Mouse (Mus musculus): ENCODE measurements around the gene Cog4. TPM values are rescaled to one million over a fixed set of nuclear protein-coding genes. Genes with fewer than 3 reads are reported as not detected.

Cog4 gene
- total and polyA plus RNA-seq, 2 experiments from 2014 or later = 50.9 to 51.0 TPM

DNA sequence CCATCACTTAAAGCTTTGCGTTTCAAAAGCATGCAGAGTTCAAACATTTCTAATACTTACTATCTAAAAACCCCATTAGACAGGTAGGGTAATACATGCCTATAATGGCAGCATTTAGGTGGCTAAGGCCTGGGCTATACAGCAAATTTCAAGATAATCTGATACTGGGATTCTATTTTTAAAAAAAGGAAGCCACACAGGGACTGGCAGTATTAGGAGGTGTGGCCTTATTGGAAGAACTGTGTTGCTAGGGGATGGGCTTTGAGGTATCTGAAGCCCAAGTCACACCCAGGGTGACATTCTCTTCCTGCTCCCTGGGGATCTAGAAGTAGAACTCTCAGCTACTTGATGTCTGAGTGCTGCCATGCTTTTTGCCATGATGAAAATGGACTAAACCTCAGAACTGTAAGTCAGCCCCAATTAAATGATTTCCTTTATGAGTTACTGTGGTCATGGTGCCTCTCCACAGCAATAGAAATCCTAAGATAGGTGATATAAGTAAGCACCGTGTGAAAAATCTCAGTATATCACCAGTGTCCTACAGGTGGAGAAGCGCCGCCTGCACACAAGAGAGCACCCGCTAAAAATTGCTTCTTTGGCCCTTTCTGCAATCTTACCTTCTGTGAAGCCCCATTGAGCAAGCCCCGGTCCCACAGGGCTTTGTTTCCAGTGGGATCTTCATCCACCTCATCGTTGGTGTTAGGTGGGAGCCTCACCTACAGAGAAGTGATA lies 33.9 kb upstream of the Cog4 start:
- DNase-seq (ENCODE audit: low spot score) (no peak), ATAC-seq (ENCODE audit: low FRiP score) (no peak)
- Histone ChIP-seq H3K4me3 (ENCODE audit: low read depth, low read length) (no peak overlapping the region), H3K4me2 (ENCODE audit: low read depth, low read length, poor library complexity, severe bottlenecking) (no peak overlapping the region), H3K27ac (ENCODE audit: low read depth, low read length) (no peak overlapping the region), H3K27me3 (ENCODE audit: insufficient read depth, low read length) (no peaks in the 10 kb centered on the region), H3K36me3 (ENCODE audit: insufficient read depth, low read length) (peaks cover 80% of the 10 kb centered on the region), H3K9me3 (ENCODE audit: low read length) (no peaks in the 10 kb centered on the region), H3K9ac (replicated peaks; ENCODE audit: low read length, poor library complexity, severe bottlenecking) (no peak overlapping the region), H3K4me1 (ENCODE audit: insufficient read depth, low read length) (no peaks in the 10 kb centered on the region)
- no peak for TF ChIP-seq CTCF (IDR thresholded peaks at IDR 0.05)
- 97% methylated on average over 7 of the region's 7 CpGs for WGBS

DNA sequence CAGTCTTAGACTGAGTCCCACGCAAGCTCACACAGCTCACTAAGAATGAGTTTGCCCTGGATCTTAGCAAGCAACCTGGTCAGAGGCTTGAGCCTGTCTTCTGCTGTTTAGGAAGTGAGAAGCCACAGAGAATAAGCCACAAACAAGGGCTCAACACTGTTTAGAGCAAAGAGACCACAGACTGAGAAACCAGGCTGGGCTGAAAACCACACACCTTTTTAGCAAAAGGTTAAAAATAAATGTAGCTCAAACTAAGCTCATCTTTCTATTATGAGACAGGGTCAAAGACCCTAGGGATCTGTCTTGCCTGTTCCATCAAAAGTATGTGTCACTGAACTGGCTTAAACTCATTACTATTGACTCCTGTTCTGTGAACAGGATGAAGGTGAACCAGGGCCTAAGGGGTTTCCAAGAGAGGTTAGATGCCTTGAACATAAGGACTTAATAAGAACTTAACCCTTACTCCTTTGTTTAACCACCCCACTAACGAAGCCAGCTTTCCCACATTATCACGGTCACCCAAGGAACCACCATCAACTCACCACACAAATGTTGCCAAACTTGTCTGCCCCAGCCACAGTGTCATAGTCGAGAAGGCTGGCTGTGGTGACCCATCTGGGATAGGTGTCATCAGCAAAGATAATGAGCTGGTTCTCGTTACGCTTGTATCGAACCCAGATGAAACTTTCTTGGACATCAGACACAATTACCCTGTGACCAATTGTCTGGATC lies 33.2 kb upstream of the Cog4 start:
- Histone ChIP-seq H3K4me2 (ENCODE audit: low read depth, low read length, poor library complexity, severe bottlenecking) (no peak overlapping the region), H3K9ac (replicated peaks; ENCODE audit: low read length, poor library complexity, severe bottlenecking) (no peak overlapping the region), H3K27ac (ENCODE audit: low read depth, low read length) (no peak overlapping the region), H3K4me1 (ENCODE audit: insufficient read depth, low read length) (no peaks in the 10 kb centered on the region), H3K4me3 (ENCODE audit: low read depth, low read length) (no peak overlapping the region), H3K9me3 (ENCODE audit: low read length) (no peaks in the 10 kb centered on the region), H3K27me3 (ENCODE audit: insufficient read depth, low read length) (no peaks in the 10 kb centered on the region), H3K36me3 (ENCODE audit: insufficient read depth, low read length) (peaks cover 81% of the 10 kb centered on the region)
- TF ChIP-seq CTCF (IDR thresholded peaks at IDR 0.05) = no peak
- WGBS = 91% methylated on average over 7 of the region's 7 CpGs
- no peak for ATAC-seq (ENCODE audit: low FRiP score)
- DNase-seq (ENCODE audit: low spot score) = no peak

DNA sequence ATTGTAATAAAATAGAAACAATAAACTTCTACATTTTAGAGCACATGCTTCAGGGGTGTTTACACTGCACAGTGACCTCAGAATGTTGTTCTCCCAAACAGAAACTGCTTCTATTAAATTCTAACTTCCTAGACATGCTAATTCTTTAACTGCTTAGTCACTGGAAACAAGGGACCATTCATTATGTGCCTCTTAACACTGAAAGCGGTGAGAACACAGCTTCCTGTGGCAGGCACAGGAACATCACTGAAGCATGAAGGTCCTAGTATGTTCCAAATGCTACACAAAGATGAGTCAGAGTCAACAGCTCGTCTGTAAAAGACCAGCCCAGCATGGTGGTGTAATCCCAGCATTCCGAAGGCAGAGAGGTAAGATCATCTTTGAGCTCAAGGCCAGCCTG lies 31.1 kb upstream of the Cog4 start:
- no peak for TF ChIP-seq CTCF (IDR thresholded peaks at IDR 0.05)
- Histone ChIP-seq H3K4me3 (ENCODE audit: low read depth, low read length) (no peak overlapping the region), H3K27me3 (ENCODE audit: insufficient read depth, low read length) (no peaks in the 10 kb centered on the region), H3K36me3 (ENCODE audit: insufficient read depth, low read length) (peaks cover 81% of the 10 kb centered on the region), H3K4me2 (ENCODE audit: low read depth, low read length, poor library complexity, severe bottlenecking) (no peak overlapping the region), H3K4me1 (ENCODE audit: insufficient read depth, low read length) (no peaks in the 10 kb centered on the region), H3K9me3 (ENCODE audit: low read length) (no peaks in the 10 kb centered on the region), H3K9ac (replicated peaks; ENCODE audit: low read length, poor library complexity, severe bottlenecking) (no peak overlapping the region), H3K27ac (ENCODE audit: low read depth, low read length) (no peak overlapping the region)
- ATAC-seq (ENCODE audit: low FRiP score) = no peak
- 71% methylated on average over 3 of the region's 3 CpGs for WGBS
- no peak for DNase-seq (ENCODE audit: low spot score)

DNA sequence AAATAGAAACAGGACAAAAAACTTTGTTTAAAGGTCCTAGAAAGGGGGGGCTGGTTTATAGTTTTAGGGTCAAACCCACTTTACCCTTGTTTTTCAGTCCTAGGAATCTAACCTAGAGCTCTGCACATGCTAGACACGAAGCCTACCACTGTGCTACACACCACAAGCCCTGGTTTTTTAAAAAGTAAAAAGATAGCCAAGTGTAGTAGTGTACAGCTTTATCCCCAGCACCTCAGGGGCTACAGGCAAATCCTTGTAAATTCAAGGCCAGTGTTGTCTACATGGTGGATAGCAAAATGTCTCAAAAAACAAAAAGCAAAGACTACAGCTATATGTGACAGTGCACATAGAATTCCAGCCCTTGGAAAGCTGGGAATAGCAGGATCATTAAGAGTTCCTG lies 29.4 kb upstream of the Cog4 start:
- no peaks in the 10 kb centered on the region for H3K4me1 ChIP-seq (ENCODE audit: insufficient read depth, low read length)
- WGBS = 92% methylated on average over 1 of the region's 1 CpGs

DNA sequence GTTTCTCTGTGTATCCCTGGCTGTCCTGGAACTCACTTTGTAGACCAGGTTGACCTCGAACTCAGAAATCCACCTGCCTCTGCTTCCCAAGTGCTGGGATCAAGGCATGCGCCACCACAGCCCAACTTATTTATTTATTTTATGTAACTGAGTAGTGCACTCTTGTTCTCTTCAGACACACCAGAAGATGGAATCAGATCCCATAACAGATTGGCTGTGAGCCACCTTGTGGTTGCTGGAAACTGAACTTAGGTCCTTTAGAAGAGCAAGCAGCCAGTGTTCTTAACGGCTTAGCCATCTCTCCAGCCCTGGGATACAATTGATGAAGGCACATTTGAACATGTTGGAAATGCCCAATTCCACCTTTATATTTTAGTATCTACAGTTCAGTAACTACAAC lies 27.8 kb upstream of the Cog4 start:
- DNase-seq (ENCODE audit: low spot score) (no peak), ATAC-seq (ENCODE audit: low FRiP score) (no peak)
- Histone ChIP-seq H3K36me3 (ENCODE audit: insufficient read depth, low read length) (peaks cover 78% of the 10 kb centered on the region), H3K4me3 (ENCODE audit: low read depth, low read length) (no peak overlapping the region), H3K27me3 (ENCODE audit: insufficient read depth, low read length) (no peaks in the 10 kb centered on the region), H3K4me1 (ENCODE audit: insufficient read depth, low read length) (no peaks in the 10 kb centered on the region), H3K27ac (ENCODE audit: low read depth, low read length) (no peak overlapping the region), H3K9ac (replicated peaks; ENCODE audit: low read length, poor library complexity, severe bottlenecking) (no peak overlapping the region), H3K4me2 (ENCODE audit: low read depth, low read length, poor library complexity, severe bottlenecking) (no peak overlapping the region), H3K9me3 (ENCODE audit: low read length) (no peaks in the 10 kb centered on the region)
- 80% methylated on average over 3 of the region's 3 CpGs for WGBS
- TF ChIP-seq CTCF (IDR thresholded peaks at IDR 0.05) = peak; percentile 59

More for the DNA sequence above, 29.4 kb upstream of the Cog4 start:
- Histone ChIP-seq H3K27me3 (ENCODE audit: insufficient read depth, low read length) (no peaks in the 10 kb centered on the region), H3K4me3 (ENCODE audit: low read depth, low read length) (no peak overlapping the region), H3K36me3 (ENCODE audit: insufficient read depth, low read length) (peaks cover 83% of the 10 kb centered on the region), H3K9ac (replicated peaks; ENCODE audit: low read length, poor library complexity, severe bottlenecking) (no peak overlapping the region), H3K4me2 (ENCODE audit: low read depth, low read length, poor library complexity, severe bottlenecking) (no peak overlapping the region), H3K27ac (ENCODE audit: low read depth, low read length) (no peak overlapping the region), H3K9me3 (ENCODE audit: low read length) (no peaks in the 10 kb centered on the region)
- TF ChIP-seq CTCF (IDR thresholded peaks at IDR 0.05) = no peak
- DNase-seq (ENCODE audit: low spot score) (no peak), ATAC-seq (ENCODE audit: low FRiP score) (no peak)

DNA sequence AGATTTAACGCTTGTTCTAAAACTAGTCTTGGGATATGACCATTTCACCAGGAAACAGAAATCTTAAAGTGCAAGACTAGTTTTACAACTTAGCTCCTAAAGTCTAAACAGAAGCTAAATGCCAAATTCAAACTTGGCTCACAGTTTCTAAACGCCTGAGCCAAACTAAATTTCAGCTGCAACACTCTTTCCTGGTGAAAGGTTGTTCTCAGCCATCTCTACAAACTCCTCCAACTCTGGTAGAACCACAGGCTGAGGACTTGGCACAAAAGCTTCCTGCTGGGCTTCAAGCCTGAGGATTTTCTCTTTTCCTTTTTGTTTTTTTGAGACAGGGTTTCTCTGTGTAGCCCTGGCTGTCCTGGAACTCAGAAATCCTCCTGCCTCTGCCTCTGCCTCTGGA lies 26.1 kb upstream of the Cog4 start:
- no peaks in the 10 kb centered on the region for H3K9me3 ChIP-seq (ENCODE audit: low read length)
- no peak for DNase-seq (ENCODE audit: low spot score)
- H3K4me3 ChIP-seq (ENCODE audit: low read depth, low read length) = no peak overlapping the region
- no peak for TF ChIP-seq CTCF (IDR thresholded peaks at IDR 0.05)
- H3K36me3 ChIP-seq (ENCODE audit: insufficient read depth, low read length) = peaks cover 80% of the 10 kb centered on the region
- ATAC-seq (ENCODE audit: low FRiP score) = no peak
- H3K27me3 ChIP-seq (ENCODE audit: insufficient read depth, low read length) = no peaks in the 10 kb centered on the region
- no peaks in the 10 kb centered on the region for H3K4me1 ChIP-seq (ENCODE audit: insufficient read depth, low read length)
- no peak overlapping the region for H3K27ac ChIP-seq (ENCODE audit: low read depth, low read length)
- no peak overlapping the region for H3K4me2 ChIP-seq (ENCODE audit: low read depth, low read length, poor library complexity, severe bottlenecking)
- no peak overlapping the region for H3K9ac ChIP-seq (replicated peaks; ENCODE audit: low read length, poor library complexity, severe bottlenecking)
- WGBS = 97% methylated on average over 2 of the region's 2 CpGs
